Mouse (Mus musculus) embryo, embryonic 11 days (tissue): Measurements from ENCODE around the gene Vpreb3.

Experiments
- DNase-seq: peaks from one replicate; pipeline ENCODE4 v3.0.0-alpha.2; 2015

The Vpreb3 gene

GRCm38 (mm10) chr10:75942736-75943477, at the start of gene Vpreb3:
TSS of gene Vpreb3 (plus strand) at chr10:75943057.
- no peak for DNase-seq

- DNase-seq = peak; percentile 96
Measured at GRCm38 (mm10) chr10:75893089-75893750, 49.6 kb upstream of the Vpreb3 start, which contains the start of gene Derl3. TSS of gene Derl3 (plus strand) at chr10:75893413.

GRCm38 (mm10) chr10:75894601-75895000, 48.3 kb upstream of the Vpreb3 start:
- no peak for DNase-seq

- no peak for DNase-seq
Measured at GRCm38 (mm10) chr10:75895730-75896129, 47.1 kb upstream of the Vpreb3 start.

- no peak for DNase-seq
Measured at GRCm38 (mm10) chr10:75896208-75896607, 46.6 kb upstream of the Vpreb3 start.

- DNase-seq = peak; percentile 75
Measured at GRCm38 (mm10) chr10:75897373-75897772, 45.5 kb upstream of the Vpreb3 start.

- DNase-seq = no peak
Measured at GRCm38 (mm10) chr10:75898039-75898564, 44.8 kb upstream of the Vpreb3 start.

- no peak for DNase-seq
Measured at GRCm38 (mm10) chr10:75898846-75899245, 44.0 kb upstream of the Vpreb3 start.

- no peak for DNase-seq
Measured at GRCm38 (mm10) chr10:75904391-75904790, 38.5 kb upstream of the Vpreb3 start.

- DNase-seq = no peak
Measured at GRCm38 (mm10) chr10:75906882-75907281, 36.0 kb upstream of the Vpreb3 start.

- no peak for DNase-seq
Measured at GRCm38 (mm10) chr10:75910698-75911097, 32.2 kb upstream of the Vpreb3 start.

- DNase-seq = no peak
Measured at GRCm38 (mm10) chr10:75913013-75913589, 29.8 kb upstream of the Vpreb3 start.

- no peak for DNase-seq
Measured at GRCm38 (mm10) chr10:75915557-75915956, 27.3 kb upstream of the Vpreb3 start.

- peak; percentile 40 for DNase-seq
Measured at GRCm38 (mm10) chr10:75916840-75917239, 26.0 kb upstream of the Vpreb3 start.

GRCm38 (mm10) chr10:75919026-75919425, 23.8 kb upstream of the Vpreb3 start:
- DNase-seq = no peak

- DNase-seq = peak; percentile 99
Measured at GRCm38 (mm10) chr10:75921026-75921725, 21.7 kb upstream of the Vpreb3 start, which contains the start of gene Smarcb1. TSS of gene Smarcb1 (minus strand) at chr10:75921617.

GRCm38 (mm10) chr10:75921726-75922560, 20.9 kb upstream of the Vpreb3 start:
- peak; percentile 25 for DNase-seq

- DNase-seq = no peak
Measured at GRCm38 (mm10) chr10:75924324-75924723, 18.5 kb upstream of the Vpreb3 start.

GRCm38 (mm10) chr10:75926396-75926795, 16.5 kb upstream of the Vpreb3 start:
- DNase-seq = no peak

GRCm38 (mm10) chr10:75930304-75930703, 12.6 kb upstream of the Vpreb3 start:
- no peak for DNase-seq

- no peak for DNase-seq
Measured at GRCm38 (mm10) chr10:75931311-75931710, 11.5 kb upstream of the Vpreb3 start.
